Mouse (Mus musculus): ENCODE data around the gene Eri3.

Eri3 gene

GRCm38 (mm10) chr4:117624660-117625059 lies 74.5 kb downstream of the Eri3 start:
- no peak for DNase-seq (ENCODE audit: low spot score in 2 of 2)

- no peak for DNase-seq (ENCODE audit: low spot score in 2 of 2)
Measured at GRCm38 (mm10) chr4:117628464-117628863, 78.3 kb downstream of the Eri3 start.

- no peak for DNase-seq (ENCODE audit: low spot score in 2 of 2)
Measured at GRCm38 (mm10) chr4:117630053-117630670, 80.0 kb downstream of the Eri3 start.

GRCm38 (mm10) chr4:117633527-117633926 lies 83.4 kb downstream of the Eri3 start:
- DNase-seq (ENCODE audit: low spot score in 2 of 2) = no peak

GRCm38 (mm10) chr4:117634642-117635041 lies 84.5 kb downstream of the Eri3 start:
- no peak for DNase-seq (ENCODE audit: low spot score in 2 of 2)

- no peak for DNase-seq (ENCODE audit: low spot score in 2 of 2)
Measured at GRCm38 (mm10) chr4:117636152-117636551, 86.0 kb downstream of the Eri3 start.

- DNase-seq (ENCODE audit: low spot score in 2 of 2) = no peak
Measured at GRCm38 (mm10) chr4:117636891-117637613, 86.9 kb downstream of the Eri3 start.

- DNase-seq (ENCODE audit: low spot score in 2 of 2) = no peak
Measured at GRCm38 (mm10) chr4:117640925-117641703, 90.9 kb downstream of the Eri3 start.

GRCm38 (mm10) chr4:117641804-117642203 lies 91.6 kb downstream of the Eri3 start:
- DNase-seq (ENCODE audit: low spot score in 2 of 2) = no peak

- no peak for DNase-seq (ENCODE audit: low spot score in 2 of 2)
Measured at GRCm38 (mm10) chr4:117645031-117645435, 94.9 kb downstream of the Eri3 start.

- DNase-seq (ENCODE audit: low spot score in 2 of 2) = no peak
Measured at GRCm38 (mm10) chr4:117645859-117646258, 95.7 kb downstream of the Eri3 start.

- DNase-seq (ENCODE audit: low spot score in 2 of 2) = no peak
Measured at GRCm38 (mm10) chr4:117646496-117646895, 96.3 kb downstream of the Eri3 start.

GRCm38 (mm10) chr4:117646926-117647755 lies 97.0 kb downstream of the Eri3 start:
- DNase-seq (ENCODE audit: low spot score in 2 of 2) = no peak

GRCm38 (mm10) chr4:117651626-117652101 lies 101.5 kb downstream of the Eri3 start:
- DNase-seq (ENCODE audit: low spot score in 2 of 2) = peak; percentile 26 to 61

GRCm38 (mm10) chr4:117652727-117653126 lies 102.6 kb downstream of the Eri3 start:
- DNase-seq (ENCODE audit: low spot score in 2 of 2) = no peak

- no peak for DNase-seq (ENCODE audit: low spot score in 2 of 2)
Measured at GRCm38 (mm10) chr4:117654016-117654702, 104.0 kb downstream of the Eri3 start.

GRCm38 (mm10) chr4:117654703-117655499 lies 104.7 kb downstream of the Eri3 start:
- no peak for DNase-seq (ENCODE audit: low spot score in 2 of 2)

GRCm38 (mm10) chr4:117655500-117655863 lies 105.3 kb downstream of the Eri3 start:
- no peak for DNase-seq (ENCODE audit: low spot score in 2 of 2)

GRCm38 (mm10) chr4:117656961-117657360 lies 106.8 kb downstream of the Eri3 start:
- no peak for DNase-seq (ENCODE audit: low spot score in 2 of 2)

- peak; percentile 46 to 61 for DNase-seq (ENCODE audit: low spot score in 2 of 2)
Measured at GRCm38 (mm10) chr4:117657646-117658045, 107.5 kb downstream of the Eri3 start.
